Mouse (Mus musculus) thymus, adult 2 months (tissue): ENCODE data around the gene Ncapd2.

Experiments used
- CTCF ChIP-seq: fragments of 200-500 bp; IDR thresholded peaks from 2 replicates; pipeline ENCODE4 v1.5.1; 2012; ENCODE audit warnings: mild to moderate bottlenecking, control low read depth, low read length, moderate library complexity, borderline replicate concordance; ENCODE audit not compliant: control insufficient read depth, poor library complexity, insufficient read depth; ENCODE audit errors: extremely low read depth
- POLR2A ChIP-seq: fragments of 200-500 bp; IDR thresholded peaks from 2 replicates; pipeline ENCODE4 v1.6.1; 2012; ENCODE audit warnings: mild to moderate bottlenecking, low read length, control low read depth, moderate library complexity; ENCODE audit not compliant: control insufficient read depth, poor library complexity, insufficient read depth; ENCODE audit errors: extremely low read depth

DNA sequence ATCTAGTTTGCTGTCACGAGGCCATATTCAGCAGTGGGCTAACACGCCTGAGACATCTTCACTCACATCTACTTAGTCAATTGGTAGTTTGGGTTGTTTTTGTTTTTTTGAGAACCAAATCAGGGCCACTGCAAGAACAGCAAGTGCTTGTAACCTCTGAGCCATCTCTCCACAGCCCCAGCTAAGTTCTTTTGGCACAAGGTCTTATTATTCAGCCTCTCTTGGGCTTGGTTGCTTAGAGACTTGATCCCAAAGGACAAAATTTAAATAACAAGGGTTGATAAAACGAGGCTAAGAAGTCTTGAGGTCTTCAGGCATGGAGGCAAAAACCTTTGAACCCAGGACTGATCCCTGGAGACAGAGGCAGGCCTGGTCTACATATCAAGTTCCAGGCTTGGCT is 4.8 kb upstream of the Ncapd2 start:
- TF ChIP-seq CTCF: no peak
- no peak for TF ChIP-seq POLR2A
